Mouse (Mus musculus) neutrophil, adult 5-6 weeks (primary cell): ENCODE data around the gene Vmn2r37. TPM values are rescaled to one million over a fixed set of nuclear protein-coding genes. Genes with fewer than 3 reads are reported as not detected.
"Not testable (repeated sequence)": the region's sequence is repeated elsewhere in the genome, so short reads cannot be mapped to it uniquely, and the experiment has no call there.

Experiments used
- ATAC-seq: fragments of 151-379, 151-347 bp; 2 replicates; pipeline ENCODE4 v1.8.0; 2017; ENCODE audit warnings: mild to moderate bottlenecking, moderate TSS enrichment; ENCODE audit not compliant: insufficient number of reproducible peaks, poor library complexity, low FRiP score, severe bottlenecking; ENCODE audit errors: extremely low read depth
- total RNA-seq: library from RNA; stranded (forward); fragments of 200-1000 nt; gene quantifications from 2 replicates; pipeline ENCODE4 v1.2.3, GENCODE M21; 2017

Vmn2r37 gene
- not detected in 2 replicates for total RNA-seq

DNA sequence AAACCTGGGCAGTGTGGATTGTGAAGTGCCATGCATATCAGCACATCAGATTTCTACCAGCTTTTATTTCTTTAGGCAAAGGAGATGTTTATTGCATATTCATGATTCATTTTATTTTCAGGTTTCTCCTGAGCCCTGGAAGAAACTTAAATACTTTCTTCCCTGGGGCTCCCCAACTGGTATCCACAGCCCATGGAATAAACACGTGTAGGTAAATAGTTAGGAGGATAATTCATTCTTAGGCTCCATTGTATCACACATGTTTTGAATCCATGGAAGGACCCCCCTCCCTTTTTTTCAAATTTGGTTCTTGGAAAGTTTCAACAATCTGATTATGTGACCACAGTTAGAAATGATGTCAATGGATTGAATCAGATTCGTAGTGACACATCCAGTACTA is at the start of gene Vmn2r37:
TSS of gene Vmn2r37 (minus strand) at position 101 of the 400 bp plus-strand sequence.
- ATAC-seq: not testable (repeated sequence)

Other genes with a start within 250 kb of the Vmn2r37 start
- gene Vmn2r39, start 192.9 kb downstream of the Vmn2r37 start, total RNA-seq: not detected in 2 replicates
- gene Vmn2r38, start 125.8 kb downstream of the Vmn2r37 start, total RNA-seq: not detected in 2 replicates